Mouse (Mus musculus) kidney, postnatal 0 days (tissue): Measurements from ENCODE around the gene Tasp1. TPM values are rescaled to one million over a fixed set of nuclear protein-coding genes. Genes with fewer than 3 reads are reported as not detected.
"Not testable (repeated sequence)": the region's sequence is repeated elsewhere in the genome, so short reads cannot be mapped to it uniquely, and the experiment has no call there.

ENCODE experiments used
- ATAC-seq: fragments of 200-750 bp; cut with Nextera tagmentation; replicated peaks from 2 replicates; pipeline ENCODE4 v1.8.0; 2017; ENCODE audit warnings: low read depth, moderate number of reproducible peaks, moderate TSS enrichment, moderate library complexity; ENCODE audit not compliant: low FRiP score
- DNase-seq: peaks from one replicate; pipeline ENCODE4 v3.0.0-alpha.2; 2016; ENCODE audit warnings: low spot score
- H3K27ac ChIP-seq: fragments of 300-500 bp; sonication (generic); 2 replicates; pipeline ENCODE4 v1.5.1; 2014; ENCODE audit warnings: mild to moderate bottlenecking
- H3K27me3 ChIP-seq: fragments of 300-500 bp; sonication (generic); 2 replicates; pipeline ENCODE4 v1.6.1; 2014; ENCODE audit warnings: low read length, mixed read lengths; ENCODE audit not compliant: insufficient read depth
- H3K36me3 ChIP-seq: fragments of 300-500 bp; sonication (generic); 2 replicates; pipeline ENCODE4 v1.6.1; 2014; ENCODE audit warnings: low read length, mixed read lengths; ENCODE audit not compliant: insufficient read depth
- H3K4me1 ChIP-seq: fragments of 300-500 bp; sonication (generic); replicated peaks from 2 replicates; pipeline ENCODE4 v1.6.1; 2014; ENCODE audit warnings: antibody characterized with exemption, low read length, mixed read lengths; ENCODE audit not compliant: insufficient read depth
- H3K4me2 ChIP-seq: fragments of 300-500 bp; sonication (generic); 2 replicates; pipeline ENCODE4 v1.6.1; 2014; ENCODE audit warnings: mild to moderate bottlenecking, low read length, moderate library complexity, mixed read lengths
- H3K4me3 ChIP-seq: fragments of 300-500 bp; sonication (generic); replicated peaks from 2 replicates; pipeline ENCODE4 v1.5.1; 2014; ENCODE audit warnings: low read depth, low read length
- H3K9ac ChIP-seq: fragments of 300-500 bp; sonication (generic); 2 replicates; pipeline ENCODE4 v1.6.1; 2014; ENCODE audit warnings: low read depth, low read length
- H3K9me3 ChIP-seq: fragments of 300-500 bp; sonication (generic); replicated peaks from 2 replicates; pipeline ENCODE4 v1.6.1; 2016; ENCODE audit warnings: low read length, inconsistent platforms, mixed read lengths
- CTCF ChIP-seq: IDR thresholded peaks from 2 replicates; pipeline ENCODE4 v1.5.1; 2016; ENCODE audit warnings: antibody characterized with exemption, low read depth, mild to moderate bottlenecking, moderate library complexity
- WGBS: fragments of 180-500 bp; shearing (Covaris S2); extraction: QIAGEN DNeasy Blood & Tissue Kit; methylation state at CpG from one replicate; pipeline ENCODE4 v1.1.7; 2014; 5-methylcytosine and 5-hydroxymethylcytosine counted together
- polyA plus RNA-seq: library from polyadenylated mRNA; unstranded; fragments of >200 nt; fragmentation: Nextera tagmentation; extraction: Ambion mirVana; gene quantifications from 2 replicates; pipeline ENCODE4 v1.2.1, GENCODE M21; 2015

Tasp1 gene
- polyA plus RNA-seq, 1 experiment from 2014 or later, result 19.1 TPM

- ATAC-seq (no peak), DNase-seq (no peak)
- Histone ChIP-seq H3K4me3 (no peak overlapping the region), H3K36me3 (no peaks in the 10 kb centered on the region), H3K4me1 (no peaks in the 10 kb centered on the region), H3K27ac (no peak overlapping the region), H3K27me3 (no peaks in the 10 kb centered on the region), H3K9ac (no peak overlapping the region), H3K9me3 (no peaks in the 10 kb centered on the region), H3K4me2 (no peak overlapping the region)
- no peak for TF ChIP-seq CTCF
These were observed 29.8 kb downstream of the Tasp1 start for GRCm38 (mm10) chr2:140036854-140037253.

DNA sequence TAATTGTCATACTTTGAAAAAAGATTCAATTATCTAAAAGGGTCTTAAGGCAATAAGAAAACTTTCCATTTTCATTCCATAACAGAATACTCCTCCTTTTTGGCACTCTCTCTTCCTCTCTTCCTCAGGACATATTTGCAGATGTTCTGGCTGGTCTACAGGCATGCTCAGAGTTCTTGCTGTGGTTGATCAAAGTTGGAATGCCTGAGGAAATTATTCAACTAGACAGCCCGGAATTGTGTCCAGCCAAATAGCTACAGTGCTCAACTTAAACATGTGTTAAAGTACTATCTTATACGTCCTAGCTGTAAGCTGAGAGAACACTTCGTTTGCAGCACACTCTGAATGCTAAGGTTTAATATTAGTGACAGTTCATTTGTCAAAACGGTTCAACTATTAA, 41.7 kb downstream of the Tasp1 start:
- peak; percentile 72 for DNase-seq
- no peak overlapping the region for H3K4me2 ChIP-seq
- H3K4me1 ChIP-seq, result no peaks in the 10 kb centered on the region
- H3K9me3 ChIP-seq, result no peaks in the 10 kb centered on the region
- H3K36me3 ChIP-seq, result peaks cover 11% of the 10 kb centered on the region
- H3K27me3 ChIP-seq, result no peaks in the 10 kb centered on the region
- TF ChIP-seq CTCF, result no peak
- H3K4me3 ChIP-seq, result no peak overlapping the region
- H3K9ac ChIP-seq, result no peak overlapping the region
- ATAC-seq, result no peak
- H3K27ac ChIP-seq, result no peak overlapping the region
- WGBS, result 47% methylated on average over 4 of the region's 4 CpGs

DNA sequence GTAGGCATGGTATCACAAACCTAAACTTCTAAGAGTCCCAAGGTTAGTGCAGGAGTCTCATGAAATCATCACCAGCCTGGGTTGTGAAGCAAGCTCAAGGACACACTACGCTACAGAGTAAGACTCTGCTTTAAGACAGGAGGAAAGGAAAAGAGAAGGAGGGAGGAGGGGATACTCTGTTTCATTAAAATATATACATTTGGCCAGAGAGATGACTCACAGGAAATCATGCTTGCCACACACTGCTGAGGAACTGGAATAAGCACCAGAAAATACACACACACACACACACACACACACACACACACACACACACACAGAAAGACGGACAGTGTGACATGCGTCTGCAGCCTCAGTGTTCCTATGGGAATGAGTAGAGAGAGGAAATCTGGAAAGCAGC, 59.2 kb downstream of the Tasp1 start:
- Histone ChIP-seq H3K27me3 (no peaks in the 10 kb centered on the region), H3K9ac (no peak overlapping the region), H3K27ac (no peak overlapping the region), H3K4me2 (no peak overlapping the region), H3K36me3 (0 out of 2 replicates have a peak, but pooled peaks cover 2% of the 10 kb centered on the region), H3K9me3 (no peaks in the 10 kb centered on the region), H3K4me1 (no peaks in the 10 kb centered on the region), H3K4me3 (no peak overlapping the region)
- no peak for TF ChIP-seq CTCF
- no peak for DNase-seq
- ATAC-seq, result no peak
- WGBS, result 85% methylated on average over 3 of the region's 3 CpGs

DNA sequence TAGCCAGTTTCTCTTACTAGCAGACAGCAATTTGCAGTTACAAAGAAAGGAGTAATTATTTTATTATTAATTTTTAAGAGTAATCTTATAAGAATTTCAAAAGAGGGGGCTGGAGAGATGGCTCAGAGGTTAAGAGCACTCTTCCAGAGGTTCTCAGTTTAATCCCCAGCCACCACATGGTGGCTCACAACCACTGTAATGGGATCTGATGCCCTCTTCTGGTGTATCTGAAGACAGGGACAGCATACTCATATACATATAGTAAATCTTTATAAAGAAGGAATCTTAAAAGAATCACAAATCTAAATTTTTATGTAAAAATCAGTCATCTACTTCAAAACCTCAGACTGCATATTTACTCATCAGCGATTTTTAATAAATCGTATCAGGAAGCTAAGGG, 68.4 kb downstream of the Tasp1 start:
- 91% methylated on average over 2 of the region's 2 CpGs for WGBS
- Histone ChIP-seq H3K4me3 (no peak overlapping the region), H3K9ac (no peak overlapping the region), H3K27ac (no peak overlapping the region), H3K36me3 (no peaks in the 10 kb centered on the region), H3K4me1 (no peaks in the 10 kb centered on the region), H3K4me2 (no peak overlapping the region), H3K27me3 (no peaks in the 10 kb centered on the region), H3K9me3 (no peaks in the 10 kb centered on the region)
- TF ChIP-seq CTCF, result peak; percentile 52
- ATAC-seq, result no peak
- DNase-seq, result no peak

DNA sequence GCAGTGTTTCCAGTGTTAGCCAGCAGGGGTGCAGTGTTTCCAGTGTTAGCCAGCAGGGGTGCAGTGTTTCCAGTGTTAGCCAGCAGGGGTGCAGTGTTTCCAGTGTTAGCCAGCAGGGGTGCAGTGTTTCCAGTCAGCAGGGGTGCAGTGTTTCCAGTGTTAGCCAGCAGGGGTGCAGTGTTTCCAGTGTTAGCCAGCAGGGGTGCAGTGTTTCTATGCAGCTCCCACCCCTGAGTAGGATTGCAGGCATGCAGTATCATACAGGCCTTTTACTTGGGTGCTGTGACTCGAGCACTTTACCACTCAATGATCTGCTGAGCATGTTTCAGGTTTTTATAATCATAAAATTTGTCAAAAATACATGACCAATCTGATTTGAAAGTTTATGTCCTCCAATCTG, 76.7 kb downstream of the Tasp1 start:
- 93% methylated on average over 1 of the region's 1 CpGs for WGBS
- H3K27ac ChIP-seq, H3K9me3 ChIP-seq, ATAC-seq, DNase-seq, H3K9ac ChIP-seq, H3K4me3 ChIP-seq, H3K27me3 ChIP-seq, H3K4me1 ChIP-seq, H3K36me3 ChIP-seq, H3K4me2 ChIP-seq: not testable (repeated sequence)
- TF ChIP-seq CTCF, result peak; percentile 19; the same call in 1 of the 2 replicates

GRCm38 (mm10) chr2:139967451-139967850, 99.2 kb downstream of the Tasp1 start:
- Histone ChIP-seq H3K4me1 (no peaks in the 10 kb centered on the region), H3K9ac (no peak overlapping the region), H3K9me3 (no peaks in the 10 kb centered on the region), H3K27ac (no peak overlapping the region), H3K27me3 (no peaks in the 10 kb centered on the region), H3K36me3 (no peaks in the 10 kb centered on the region), H3K4me2 (no peak overlapping the region), H3K4me3 (no peak overlapping the region)
- WGBS, result 45% methylated on average over 2 of the region's 2 CpGs
- no peak for DNase-seq
- TF ChIP-seq CTCF, result no peak
- no peak; the same call in 1 of the 2 replicates for ATAC-seq

- Histone ChIP-seq H3K36me3 (no peaks in the 10 kb centered on the region), H3K4me2 (no peak overlapping the region), H3K4me3 (no peak overlapping the region), H3K9me3 (no peaks in the 10 kb centered on the region), H3K9ac (no peak overlapping the region), H3K4me1 (no peaks in the 10 kb centered on the region), H3K27ac (no peak overlapping the region), H3K27me3 (no peaks in the 10 kb centered on the region)
- peak; percentile 82 for TF ChIP-seq CTCF
- DNase-seq (peak; percentile 72), ATAC-seq (no peak)
- WGBS, result 60% methylated on average over 3 of the region's 3 CpGs
These were observed 100.3 kb downstream of the Tasp1 start for GRCm38 (mm10) chr2:139966288-139966687.
